Mouse (Mus musculus) small intestine, adult 2 months (tissue): ENCODE data around the gene Gramd1c.

ENCODE experiments used
- CTCF ChIP-seq: fragments of 200-500 bp; IDR thresholded peaks from 2 replicates; pipeline ENCODE4 v1.5.1; 2012; ENCODE audit warnings: low read depth, mild to moderate bottlenecking, control low read depth, inconsistent platforms, low read length, moderate library complexity, mixed read lengths; ENCODE audit not compliant: insufficient replicate concordance, insufficient read length; ENCODE audit errors: extremely low read depth
- POLR2A ChIP-seq: fragments of 200-500 bp; IDR thresholded peaks from 2 replicates; pipeline ENCODE4 v1.6.1; 2012; ENCODE audit warnings: low read depth, mild to moderate bottlenecking, control low read depth, inconsistent platforms, low read length, moderate library complexity

- TF ChIP-seq CTCF (no peak), POLR2A (no peak)
Observed at GRCm38 (mm10) chr16:44011010-44011409, 52.1 kb downstream of the Gramd1c start.
